Mouse (Mus musculus) heart, postnatal 0 days (tissue): Measurements from ENCODE around the gene Gm17571. TPM values are rescaled to one million over a fixed set of nuclear protein-coding genes. Genes with fewer than 3 reads are reported as not detected.

ENCODE experiments used
- ATAC-seq: fragments of 200-750 bp; cut with Nextera tagmentation; 2 replicates; pipeline ENCODE4 v1.8.0; 2017; ENCODE audit warnings: low read depth, moderate number of reproducible peaks, moderate library complexity; ENCODE audit not compliant: insufficient read depth
- DNase-seq: peaks from one replicate; pipeline ENCODE4 v3.0.0-alpha.2; 2016; ENCODE audit warnings: low spot score
- H3K27ac ChIP-seq: fragments of 300-500 bp; sonication (generic); 2 replicates; pipeline ENCODE4 v1.5.1; 2014; ENCODE audit warnings: low read depth, mild to moderate bottlenecking
- H3K27me3 ChIP-seq: fragments of 300-500 bp; sonication (generic); 2 replicates; pipeline ENCODE4 v1.6.1; 2014; ENCODE audit warnings: low read length, mixed read lengths; ENCODE audit not compliant: control insufficient read depth, insufficient read depth
- H3K36me3 ChIP-seq: fragments of 300-500 bp; sonication (generic); replicated peaks from 2 replicates; pipeline ENCODE4 v1.6.1; 2014; ENCODE audit warnings: low read length, mixed read lengths; ENCODE audit not compliant: control insufficient read depth, insufficient read depth
- H3K4me1 ChIP-seq: fragments of 300-500 bp; sonication (generic); 2 replicates; pipeline ENCODE4 v1.6.1; 2014; ENCODE audit warnings: antibody characterized with exemption; ENCODE audit not compliant: control insufficient read depth, insufficient read depth
- H3K4me2 ChIP-seq: fragments of 300-500 bp; sonication (generic); 2 replicates; pipeline ENCODE4 v1.6.1; 2014; ENCODE audit warnings: low read depth, mild to moderate bottlenecking, low read length, moderate library complexity
- H3K4me3 ChIP-seq: fragments of 300-500 bp; sonication (generic); 2 replicates; pipeline ENCODE4 v1.5.1; 2014; ENCODE audit warnings: low read depth, low read length
- H3K9ac ChIP-seq: fragments of 300-500 bp; sonication (generic); replicated peaks from 2 replicates; pipeline ENCODE4 v1.6.1; 2014; ENCODE audit warnings: low read depth, low read length, mixed read lengths
- H3K9me3 ChIP-seq: fragments of 300-500 bp; sonication (generic); replicated peaks from 2 replicates; pipeline ENCODE4 v1.6.1; 2016; ENCODE audit warnings: low read length; ENCODE audit not compliant: control insufficient read depth
- CTCF ChIP-seq: IDR thresholded peaks from 2 replicates; pipeline ENCODE4 v1.5.1; 2016; ENCODE audit warnings: antibody characterized with exemption, control low read depth, low read depth
- EP300 ChIP-seq: IDR thresholded peaks from 2 replicates; pipeline ENCODE4 v1.6.1; 2016; ENCODE audit warnings: antibody characterized with exemption, low read depth
- WGBS: fragments of 180-500 bp; shearing (Covaris S2); extraction: QIAGEN DNeasy Blood & Tissue Kit; methylation state at CpG from one replicate; pipeline ENCODE4 v1.1.7; 2014; 5-methylcytosine and 5-hydroxymethylcytosine counted together
- polyA plus RNA-seq: library from polyadenylated mRNA; unstranded; fragments of >200 nt; fragmentation: Nextera tagmentation; extraction: Ambion mirVana; gene quantifications from 2 replicates; pipeline ENCODE4 v1.2.1, GENCODE M21; 2015
- total RNA-seq: library from RNA; depleted of rRNA; stranded (reverse); fragments of >200 nt; gene quantifications from 2 replicates; pipeline ENCODE4 v1.2.3, GENCODE M21; 2014; ENCODE audit warnings: low replicate concordance

Gm17571 gene
- total and polyA plus RNA-seq, 2 experiments from 2014 or later = not detected

DNA sequence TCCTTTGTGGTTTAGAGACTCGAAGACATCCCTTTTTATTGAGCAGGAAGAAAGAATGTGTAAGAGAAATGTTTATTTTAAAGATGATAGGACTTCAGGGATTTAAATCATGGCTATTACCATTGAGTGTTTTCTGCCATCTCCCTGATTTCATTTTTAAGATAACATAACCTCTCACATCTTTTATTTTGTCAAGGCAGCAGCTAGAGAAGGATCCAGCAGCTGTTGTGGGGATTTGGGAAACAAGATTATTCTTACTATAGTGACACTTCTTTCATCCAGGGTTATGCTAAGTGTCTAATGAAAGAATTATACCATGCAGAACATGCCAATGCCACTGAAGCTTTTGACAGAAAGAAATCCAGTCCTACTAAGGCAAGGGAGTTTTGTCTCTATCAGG is 44.6 kb upstream of the Gm17571 start:
- peaks cover 3% of the 10 kb centered on the region; the same call in 1 of the 2 replicates for H3K4me1 ChIP-seq
- ATAC-seq = no peak

DNA sequence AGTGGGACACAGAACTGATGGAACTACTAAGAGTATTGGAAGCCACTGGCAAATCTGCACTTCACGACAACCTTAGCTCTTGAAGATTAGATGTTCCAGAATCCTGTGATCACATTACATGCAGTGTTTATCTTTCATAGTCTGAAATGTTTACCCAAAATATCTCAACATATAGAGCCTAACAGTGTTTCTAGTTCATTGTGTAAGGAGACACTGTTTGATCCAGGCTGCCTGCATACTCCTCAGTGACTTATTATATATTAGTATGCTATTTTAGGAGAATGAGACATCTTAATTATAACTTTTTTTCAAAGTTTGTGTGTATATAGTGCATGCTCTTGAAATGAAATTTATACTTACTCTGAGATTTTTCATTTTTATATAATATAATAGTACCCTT is 39.4 kb upstream of the Gm17571 start:
- no peak for DNase-seq
- no peak overlapping the region for H3K27ac ChIP-seq
- ATAC-seq = no peak
- H3K4me3 ChIP-seq = no peak overlapping the region
- no peaks in the 10 kb centered on the region for H3K9me3 ChIP-seq
- no peak for TF ChIP-seq CTCF
- TF ChIP-seq EP300 = no peak
- no peak overlapping the region for H3K9ac ChIP-seq
- no peak overlapping the region for H3K4me2 ChIP-seq
- no peaks in the 10 kb centered on the region for H3K36me3 ChIP-seq
- peaks cover 17% of the 10 kb centered on the region for H3K4me1 ChIP-seq
- no peaks in the 10 kb centered on the region for H3K27me3 ChIP-seq
- WGBS = 38% methylated on average over 1 of the region's 1 CpGs

More for the DNA sequence above, 44.6 kb upstream of the Gm17571 start:
- H3K9me3 ChIP-seq = no peaks in the 10 kb centered on the region
- no peaks in the 10 kb centered on the region for H3K27me3 ChIP-seq
- no peak for DNase-seq
- no peak overlapping the region for H3K4me3 ChIP-seq
- TF ChIP-seq CTCF (no peak), EP300 (no peak)
- no peaks in the 10 kb centered on the region for H3K36me3 ChIP-seq
- H3K27ac ChIP-seq = no peak overlapping the region
- H3K4me2 ChIP-seq = no peak overlapping the region
- 65% methylated on average over 1 of the region's 1 CpGs for WGBS
- H3K9ac ChIP-seq = no peak overlapping the region

DNA sequence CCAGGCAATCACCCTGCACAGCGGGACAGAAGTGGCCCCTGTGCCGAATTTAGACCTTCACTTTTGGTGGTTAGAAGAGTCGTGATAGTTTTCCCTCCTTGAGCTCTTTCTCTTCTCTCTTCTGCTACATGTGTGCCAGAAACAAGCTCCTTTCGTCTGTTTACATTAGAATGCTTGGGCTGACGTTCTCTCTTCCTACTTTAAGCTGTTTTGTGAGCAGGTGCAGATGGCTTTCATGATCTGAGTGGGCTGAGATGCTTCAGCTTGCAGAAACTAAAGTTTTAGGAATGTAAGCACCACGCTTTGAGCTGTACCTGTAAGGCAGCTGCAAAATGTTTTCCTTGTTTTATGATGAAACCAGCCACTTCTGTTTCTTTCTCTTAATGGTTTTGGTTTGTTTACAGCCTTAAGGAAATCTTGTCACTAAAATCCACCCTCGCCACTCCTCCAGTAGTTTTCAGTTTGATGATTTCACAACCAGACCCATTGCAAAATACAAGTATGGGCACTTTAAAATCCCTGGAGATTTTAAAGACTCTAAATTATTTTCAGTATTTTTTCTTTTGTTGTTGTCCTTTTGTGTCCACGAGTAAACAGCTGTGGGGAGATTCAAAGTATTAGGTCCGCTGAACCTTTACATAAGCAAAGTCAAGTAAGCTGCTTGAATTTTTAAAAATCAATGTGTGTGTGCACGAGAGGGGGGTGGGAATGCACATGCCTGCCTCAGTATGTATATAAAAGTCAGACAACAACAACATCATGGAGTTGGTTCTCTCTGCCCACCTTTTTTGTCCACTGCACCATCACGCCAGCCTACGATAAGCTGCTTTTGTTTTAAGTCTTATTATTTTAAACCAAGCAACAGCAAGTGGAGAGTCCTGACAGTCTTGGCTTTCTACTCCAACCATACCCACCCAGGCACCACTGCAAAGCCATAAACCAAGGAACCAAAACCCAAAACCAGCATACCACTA is 38.0 kb upstream of the Gm17571 start:
- Histone ChIP-seq H3K27ac (peak overlapping the region; percentile 56; the same call in 1 of the 2 replicates), H3K4me3 (0 out of 2 replicates have a peak overlapping the region, but pooled peaks have one; percentile 4), H3K4me2 (peak overlapping the region; percentile 52), H3K36me3 (no peaks in the 10 kb centered on the region), H3K27me3 (no peaks in the 10 kb centered on the region), H3K9me3 (no peaks in the 10 kb centered on the region), H3K4me1 (peaks cover 21% of the 10 kb centered on the region), H3K9ac (0 out of 2 replicates have a peak overlapping the region, but pooled peaks have one; percentile 25)
- ATAC-seq = no peak
- WGBS = 56% methylated on average over 12 of the region's 12 CpGs
- no peak for DNase-seq
- no peak for TF ChIP-seq EP300

GRCm38 (mm10) chr9:13483199-13484068 is 36.9 kb upstream of the Gm17571 start:
- TF ChIP-seq CTCF (no peak), EP300 (no peak)
- ATAC-seq (peak; percentile 62), DNase-seq (peak; percentile 38)
- H3K4me3 ChIP-seq = no peak overlapping the region
- H3K27ac ChIP-seq = peak overlapping the region; percentile 56
- WGBS = 29% methylated on average over 5 of the region's 5 CpGs
- no peaks in the 10 kb centered on the region for H3K36me3 ChIP-seq
- no peaks in the 10 kb centered on the region for H3K9me3 ChIP-seq
- H3K9ac ChIP-seq = no peak overlapping the region
- H3K4me2 ChIP-seq = peak overlapping the region; percentile 52; the same call in 1 of the 2 replicates
- no peaks in the 10 kb centered on the region for H3K27me3 ChIP-seq
- H3K4me1 ChIP-seq = peaks cover 21% of the 10 kb centered on the region

GRCm38 (mm10) chr9:13479275-13479674 is 32.7 kb upstream of the Gm17571 start:
- DNase-seq (no peak), ATAC-seq (no peak)
- no peak overlapping the region for H3K27ac ChIP-seq
- WGBS = 67% methylated on average over 4 of the region's 4 CpGs
- no peaks in the 10 kb centered on the region for H3K27me3 ChIP-seq
- H3K9me3 ChIP-seq = no peaks in the 10 kb centered on the region
- no peak overlapping the region for H3K4me3 ChIP-seq
- H3K36me3 ChIP-seq = no peaks in the 10 kb centered on the region
- H3K4me2 ChIP-seq = no peak overlapping the region
- peaks cover 15% of the 10 kb centered on the region for H3K4me1 ChIP-seq
- TF ChIP-seq EP300 (no peak), CTCF (no peak)
- H3K9ac ChIP-seq = no peak overlapping the region
